ENCODE assay signal across 17 mouse cellular contexts in the genomic region with DNA sequence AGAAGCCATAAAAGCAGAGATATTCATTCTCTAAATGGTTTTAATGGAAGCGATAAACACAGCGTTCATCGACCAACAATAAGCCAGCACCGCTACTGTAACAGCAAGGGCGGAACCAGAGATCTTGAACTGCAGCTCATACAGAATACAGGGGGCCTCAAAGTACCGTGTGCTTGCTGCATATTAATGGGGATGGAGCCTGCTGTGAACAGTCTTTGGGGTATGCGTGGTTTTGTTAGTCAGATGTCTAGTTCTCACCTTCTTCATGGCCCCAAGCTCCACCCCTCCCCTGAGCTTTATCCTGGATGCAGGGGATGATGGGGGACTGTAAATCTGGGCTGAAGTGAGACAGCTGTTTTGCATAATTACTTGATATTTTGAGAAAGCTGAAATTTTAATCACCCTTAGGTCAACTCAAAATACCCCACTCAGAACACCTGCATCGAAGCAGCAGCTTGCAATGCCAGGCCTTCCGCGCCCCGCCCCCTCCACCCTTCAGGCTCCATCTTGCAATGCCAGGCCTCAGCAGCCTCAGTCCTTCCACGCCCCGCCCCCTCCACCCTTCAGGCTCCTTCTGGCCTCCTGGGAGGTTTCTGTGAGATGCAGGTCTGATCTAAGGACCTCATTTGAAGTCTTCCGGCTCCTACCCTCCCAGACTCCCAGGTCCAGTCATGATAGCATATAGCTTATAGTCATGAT.
DNase-seq lines count a peak whose midpoint lies in the region; ATAC-seq and TF ChIP-seq lines count a peak whose summit lies in the region.
"Had no signal": no experiment of that assay in that cellular context is flagged by ENCODE, and none has a peak within 500 bp of the region (broad histone marks: within the 10 kb centered on the region; RNA-seq: fewer than 3 reads in every experiment).

No protein-coding gene starts in this region.

- no peak for TF ChIP-seq CTCF in CH12.LX (conservative IDR thresholded peaks at IDR 0.05 in 1 of 2, IDR thresholded peaks at IDR 0.05 in 1 of 2; ENCODE audit: low read depth in 2 of 2, low read length in 2 of 2)

- no peak overlapping the region for H3K9ac ChIP-seq in intestine, embryonic 14.5 days (ENCODE audit: low read length)
- H3K9ac ChIP-seq in intestine, embryonic 16.5 days (ENCODE audit: low read depth, low read length): no peak overlapping the region
- no peak overlapping the region for H3K9ac ChIP-seq in CH12.LX (ENCODE audit: insufficient read depth, low read depth)
- H3K9ac ChIP-seq in ES-E14 (ENCODE audit: insufficient read depth, low read depth, low read length, poor library complexity, severe bottlenecking): no peak overlapping the region
- no peak overlapping the region for H3K9ac ChIP-seq in neural tube, embryonic 12.5 days
- H3K9ac ChIP-seq: heart, embryonic 12.5 days had no signal

- no peaks in the 10 kb centered on the region for H3K4me1 ChIP-seq in intestine, embryonic 14.5 days (replicated peaks; ENCODE audit: control insufficient read depth, insufficient read depth, low read length)
- no peaks in the 10 kb centered on the region for H3K4me1 ChIP-seq in intestine, embryonic 16.5 days (ENCODE audit: control insufficient read depth, insufficient read depth, low read length)
- peaks cover 5 to 19% of the 10 kb centered on the region in 2 experiments; a peak in 2 of 4 replicates for H3K4me1 ChIP-seq in CH12.LX (ENCODE audit: control insufficient read depth in 1 of 2, insufficient read depth in 2 of 2)
- peaks cover 0 to 7% of the 10 kb centered on the region in 2 experiments; a peak in 1 of 4 replicates for H3K4me1 ChIP-seq in ES-E14 (ENCODE audit: control insufficient read depth in 2 of 2, insufficient read depth in 2 of 2, low read length in 2 of 2, poor library complexity in 1 of 2)
- H3K4me1 ChIP-seq in neural tube, embryonic 12.5 days: 0 out of 2 replicates have a peak, but pooled peaks cover 6% of the 10 kb centered on the region
- H3K4me1 ChIP-seq: heart, embryonic 12.5 days had no signal

- in situ Hi-C loops in CH12.LX (cut with MboI; ENCODE audit: low pct_ligation_motif_present, low pct_unique_long_range_greater_than_20kb, low sequenced_read_pairs) (no loop called here), ES-E14 (cut with MboI; ENCODE audit: low sequenced_read_pairs in 2 of 2, unreplicated experiment in 2 of 2) (no loop called here)

- no peak overlapping the region for H3K4me2 ChIP-seq in intestine, embryonic 14.5 days (ENCODE audit: low read length)
- H3K4me2 ChIP-seq in intestine, embryonic 16.5 days (ENCODE audit: low read depth, low read length): no peak overlapping the region
- no peak overlapping the region for H3K4me2 ChIP-seq in CH12.LX (ENCODE audit: insufficient read depth, low read depth, poor library complexity, severe bottlenecking)
- no peak overlapping the region for H3K4me2 ChIP-seq in neural tube, embryonic 12.5 days (replicated peaks)
- H3K4me2 ChIP-seq: heart, embryonic 12.5 days; liver, embryonic 11.5 days had no signal

- DNase-seq in intestine, embryonic 14.5 days (ENCODE audit: low spot score): peak; percentile 20
- peak; percentile 51 for DNase-seq in CH12.LX (ENCODE audit: extremely low read depth)
- peak; percentile 36 for DNase-seq in ES-E14 (ENCODE audit: low read depth, low spot score)
- DNase-seq in layer of hippocampus, adult 11-12 months (ENCODE audit: low spot score): no peak
- DNase-seq in embryo, embryonic 10 days (ENCODE audit: low spot score): no peak
- DNase-seq: cerebellum, adult 9-10 months; kidney, adult 18-20 months; kidney, postnatal 14 days; lung, adult 18-20 months; lung, postnatal 14 days; right cerebral cortex, postnatal 4 days had no signal

- TF ChIP-seq RAD21 in CH12.LX (IDR thresholded peaks at IDR 0.05; ENCODE audit: low read depth, low read length): no peak

- dilution Hi-C loops in CH12.LX (cut with MboI; ENCODE audit: extremely low pct_ligation_motif_present, extremely low pct_unique_long_range_greater_than_20kb, low sequenced_read_pairs): no loop called here

- ATAC-seq in intestine, embryonic 14.5 days (replicated peaks; ENCODE audit: low FRiP score, low TSS enrichment, low read depth): no peak
- no peak for ATAC-seq in intestine, embryonic 16.5 days
- peak; percentile 58 for ATAC-seq in neural tube, embryonic 12.5 days (ENCODE audit: low FRiP score, low read depth)
- ATAC-seq: hindbrain, postnatal 0 days had no signal

- 86% methylated on average over 14 of the region's 14 CpGs for WGBS in intestine, embryonic 14.5 days
- WGBS in intestine, embryonic 16.5 days: 80% methylated on average over 14 of the region's 14 CpGs
- WGBS in neural tube, embryonic 12.5 days: 76% methylated on average over 14 of the region's 14 CpGs

- no peak for TF ChIP-seq POLR2A in CH12.LX (IDR thresholded peaks at IDR 0.05; ENCODE audit: low read depth, low read length)

- no peaks in the 10 kb centered on the region for H3K79me2 ChIP-seq in CH12.LX (replicated peaks; ENCODE audit: control insufficient read depth, extremely low read depth, insufficient read depth, poor library complexity, severe bottlenecking)

- peaks cover 4% of the 10 kb centered on the region; the same call in 1 of the 2 replicates for H3K9me3 ChIP-seq in intestine, embryonic 14.5 days (ENCODE audit: control insufficient read depth, low read length)
- H3K9me3 ChIP-seq in intestine, embryonic 16.5 days (ENCODE audit: control insufficient read depth, low read length): no peaks in the 10 kb centered on the region
- H3K9me3 ChIP-seq in CH12.LX (replicated peaks; ENCODE audit: low read length) (peaks cover 6% of the 10 kb centered on the region), ES-E14 (ENCODE audit: control insufficient read depth, insufficient read depth, low read depth, low read length) (no peaks in the 10 kb centered on the region)
- H3K9me3 ChIP-seq in neural tube, embryonic 12.5 days: peaks cover 4% of the 10 kb centered on the region; the same call in 1 of the 2 replicates

- H3K27ac ChIP-seq in intestine, embryonic 14.5 days (ENCODE audit: low read depth): no peak overlapping the region
- no peak overlapping the region for H3K27ac ChIP-seq in intestine, embryonic 16.5 days (ENCODE audit: low read length)
- no peak overlapping the region for H3K27ac ChIP-seq in CH12.LX (ENCODE audit: insufficient read depth, low read depth)
- no peak overlapping the region for H3K27ac ChIP-seq in ES-E14 (ENCODE audit: insufficient read depth, low read depth, low read length, poor library complexity, severe bottlenecking)
- H3K27ac ChIP-seq in neural tube, embryonic 12.5 days: no peak overlapping the region
- H3K27ac ChIP-seq: hindbrain, postnatal 0 days; stomach, postnatal 0 days had no signal

- no peaks in the 10 kb centered on the region for H3K27me3 ChIP-seq in intestine, embryonic 14.5 days (replicated peaks; ENCODE audit: control insufficient read depth, insufficient read depth, low read length)
- no peaks in the 10 kb centered on the region for H3K27me3 ChIP-seq in intestine, embryonic 16.5 days (replicated peaks; ENCODE audit: control insufficient read depth, insufficient read depth, low read length)
- no peaks in the 10 kb centered on the region for H3K27me3 ChIP-seq in CH12.LX (replicated peaks)
- H3K27me3 ChIP-seq in neural tube, embryonic 12.5 days (replicated peaks): no peaks in the 10 kb centered on the region
- H3K27me3 ChIP-seq: heart, embryonic 12.5 days had no signal

- no peak overlapping the region for H3K4me3 ChIP-seq in intestine, embryonic 14.5 days (ENCODE audit: low read depth, low read length)
- H3K4me3 ChIP-seq in intestine, embryonic 16.5 days (ENCODE audit: low read length): no peak overlapping the region
- H3K4me3 ChIP-seq in CH12.LX (replicated peaks in 1 of 3; ENCODE audit: low read depth in 2 of 3, low read length in 2 of 3, poor library complexity in 1 of 3) (no peak overlapping the region), ES-E14 (ENCODE audit: insufficient read depth in 1 of 2, low read depth in 1 of 2, low read length in 2 of 2, poor library complexity in 1 of 2, severe bottlenecking in 1 of 2) (no peak overlapping the region)
- H3K4me3 ChIP-seq in neural tube, embryonic 12.5 days: no peak overlapping the region
- H3K4me3 ChIP-seq: heart, embryonic 12.5 days had no signal

- no peak for TF ChIP-seq EP300 in CH12.LX (IDR thresholded peaks at IDR 0.05; ENCODE audit: low read length)

- H3K36me3 ChIP-seq in intestine, embryonic 14.5 days (ENCODE audit: control insufficient read depth, insufficient read depth, low read length): no peaks in the 10 kb centered on the region
- H3K36me3 ChIP-seq in intestine, embryonic 16.5 days (ENCODE audit: control insufficient read depth, insufficient read depth, low read length): no peaks in the 10 kb centered on the region
- H3K36me3 ChIP-seq in CH12.LX (replicated peaks in 1 of 2; ENCODE audit: control insufficient read depth in 1 of 2, insufficient read depth in 1 of 2, low read length in 1 of 2) (no peaks in the 10 kb centered on the region), ES-E14 (ENCODE audit: control insufficient read depth, insufficient read depth, low read length, poor library complexity, severe bottlenecking) (no peaks in the 10 kb centered on the region; the same call in 1 of the 2 replicates)
- no peaks in the 10 kb centered on the region for H3K36me3 ChIP-seq in neural tube, embryonic 12.5 days
- H3K36me3 ChIP-seq: heart, embryonic 12.5 days had no signal

TF ChIP-seq in CH12.LX, 34 proteins besides CTCF, POLR2A, EP300 and RAD21:
- TF ChIP-seq CHD2 (IDR thresholded peaks at IDR 0.05; ENCODE audit: low read length): no peak
- TF ChIP-seq HCFC1 (IDR thresholded peaks at IDR 0.05; ENCODE audit: low read depth, low read length): no peak
- no peak for TF ChIP-seq ZC3H11A (IDR thresholded peaks at IDR 0.05; ENCODE audit: low read depth, low read length)
- no peak for TF ChIP-seq ZMIZ1 (IDR thresholded peaks at IDR 0.05; ENCODE audit: low read depth, low read length)

TF ChIP-seq in ES-E14, 5 proteins besides CTCF, POLR2A, EP300 and RAD21:
- TF ChIP-seq CHD2 (IDR thresholded peaks at IDR 0.05; ENCODE audit: low read depth, low read length) (no peak), HCFC1 (IDR thresholded peaks at IDR 0.05; ENCODE audit: borderline replicate concordance, insufficient read depth, low read length) (no peak), ZC3H11A (IDR thresholded peaks at IDR 0.05; ENCODE audit: borderline replicate concordance, low read depth, low read length) (no peak), ZNF384 (IDR thresholded peaks at IDR 0.05; ENCODE audit: low read depth, low read length) (no peak), MAFK (IDR thresholded peaks at IDR 0.05; ENCODE audit: insufficient read depth, low read depth, low read length) (no peak)

Comparison
In these comparisons a context has a peak if more than half of its experiments do, and no peak if none do; other contexts are left out.
1. DNase-seq: peak in intestine, embryonic 14.5 days (single experiment), CH12.LX (single experiment) and ES-E14 (single experiment); none in layer of hippocampus, adult 11-12 months (single experiment) and embryo, embryonic 10 days (single experiment).